Mouse (Mus musculus) neural tube, embryonic 13.5 days (tissue): ENCODE results near the gene Kank1. TPM values are rescaled to one million over a fixed set of nuclear protein-coding genes. Genes with fewer than 3 reads are reported as not detected.

Experiments used
- ATAC-seq: fragments of 200-750 bp; cut with Nextera tagmentation; 2 replicates; pipeline ENCODE4 v1.8.0; 2017; ENCODE audit warnings: low read depth, mild to moderate bottlenecking, moderate TSS enrichment, moderate library complexity
- H3K27ac ChIP-seq: fragments of 300-500 bp; sonication (generic); replicated peaks from 2 replicates; pipeline ENCODE4 v1.5.1; 2015; ENCODE audit warnings: moderate library complexity, mild to moderate bottlenecking, inconsistent platforms
- H3K27me3 ChIP-seq: fragments of 300-500 bp; sonication (generic); 2 replicates; pipeline ENCODE4 v1.6.1; 2015; ENCODE audit warnings: mild to moderate bottlenecking, inconsistent platforms
- H3K36me3 ChIP-seq: fragments of 300-500 bp; sonication (generic); 2 replicates; pipeline ENCODE4 v1.6.1; 2015; ENCODE audit warnings: mild to moderate bottlenecking, inconsistent platforms
- H3K4me1 ChIP-seq: fragments of 300-500 bp; sonication (generic); replicated peaks from 2 replicates; pipeline ENCODE4 v1.6.1; 2015; ENCODE audit warnings: inconsistent platforms
- H3K4me2 ChIP-seq: fragments of 300-500 bp; sonication (generic); 2 replicates; pipeline ENCODE4 v1.6.1; 2015; ENCODE audit warnings: inconsistent platforms, mild to moderate bottlenecking, moderate library complexity
- H3K4me3 ChIP-seq: fragments of 300-500 bp; sonication (generic); 2 replicates; pipeline ENCODE4 v1.5.1; 2015; ENCODE audit warnings: mild to moderate bottlenecking, inconsistent platforms
- H3K9ac ChIP-seq: fragments of 300-500 bp; sonication (generic); 2 replicates; pipeline ENCODE4 v1.6.1; 2015; ENCODE audit warnings: moderate library complexity, mild to moderate bottlenecking, inconsistent platforms
- H3K9me3 ChIP-seq: fragments of 300-500 bp; sonication (generic); 2 replicates; pipeline ENCODE4 v1.6.1; 2016; ENCODE audit warnings: inconsistent platforms
- WGBS: fragments of 180-500 bp; shearing (Covaris S2); methylation state at CpG from one replicate; pipeline ENCODE4 v1.1.7; 2015; 5-methylcytosine and 5-hydroxymethylcytosine counted together
- polyA plus RNA-seq: library from polyadenylated mRNA; unstranded; fragments of >200 nt; fragmentation: Nextera tagmentation; extraction: Ambion mirVana; gene quantifications from 2 replicates; pipeline ENCODE4 v1.2.1, GENCODE M21; 2015

The Kank1 gene
- polyA plus RNA-seq, 1 experiment from 2014 or later, result 10.3 TPM

DNA sequence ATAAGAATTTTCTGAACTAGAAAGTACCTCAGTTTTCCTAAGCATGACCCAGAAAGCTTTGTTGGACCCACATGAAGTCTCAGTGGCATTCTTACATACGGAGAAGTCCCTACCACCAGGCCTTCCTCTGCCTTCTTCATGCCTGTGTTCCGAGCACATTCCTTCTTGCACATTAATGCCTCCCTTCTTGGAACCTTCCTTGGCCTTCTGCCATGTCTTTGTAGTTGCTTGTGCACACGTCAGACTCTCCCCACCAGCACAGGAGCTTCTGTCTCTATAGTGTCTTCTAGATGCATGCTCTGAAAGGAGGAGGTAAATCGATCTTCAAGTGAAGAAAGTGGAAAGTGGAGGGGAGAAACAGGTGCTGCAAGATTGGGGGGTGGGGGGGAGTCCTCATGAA, 58.4 kb downstream of the Kank1 start:
- no peak overlapping the region for H3K4me3 ChIP-seq
- 68% methylated on average over 4 of the region's 4 CpGs for WGBS

DNA sequence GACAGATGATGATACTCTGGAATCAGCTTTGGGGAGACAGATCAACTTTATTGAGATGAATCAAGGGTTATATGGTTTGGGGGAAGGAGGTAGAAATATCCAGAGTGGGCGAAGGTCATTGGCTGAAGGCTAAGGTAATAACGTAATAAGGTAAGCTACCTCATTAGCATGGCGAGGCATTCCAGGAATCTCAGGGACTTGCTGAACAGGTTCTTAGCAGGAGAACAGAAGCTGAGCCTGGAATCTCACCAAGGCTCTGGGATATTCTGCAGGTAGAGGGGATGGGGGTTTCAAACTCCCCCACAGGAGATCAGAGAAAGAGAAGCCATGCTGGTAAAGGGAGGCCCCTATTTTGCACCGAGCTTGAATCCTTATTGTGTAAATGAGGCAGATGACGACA, 60.5 kb downstream of the Kank1 start:
- H3K36me3 ChIP-seq, result no peaks in the 10 kb centered on the region
- no peak overlapping the region for H3K9ac ChIP-seq
- WGBS, result 73% methylated on average over 5 of the region's 5 CpGs
- no peaks in the 10 kb centered on the region for H3K9me3 ChIP-seq
- H3K4me1 ChIP-seq, result no peaks in the 10 kb centered on the region
- no peak overlapping the region for H3K27ac ChIP-seq
- ATAC-seq, result no peak
- no peak overlapping the region for H3K4me2 ChIP-seq
- H3K27me3 ChIP-seq, result no peaks in the 10 kb centered on the region
- no peak overlapping the region for H3K4me3 ChIP-seq

More for the DNA sequence above, 58.4 kb downstream of the Kank1 start:
- Histone ChIP-seq H3K4me2 (no peak overlapping the region), H3K4me1 (no peaks in the 10 kb centered on the region), H3K36me3 (no peaks in the 10 kb centered on the region), H3K9ac (no peak overlapping the region), H3K27ac (no peak overlapping the region), H3K27me3 (no peaks in the 10 kb centered on the region), H3K9me3 (no peaks in the 10 kb centered on the region)
- no peak for ATAC-seq

DNA sequence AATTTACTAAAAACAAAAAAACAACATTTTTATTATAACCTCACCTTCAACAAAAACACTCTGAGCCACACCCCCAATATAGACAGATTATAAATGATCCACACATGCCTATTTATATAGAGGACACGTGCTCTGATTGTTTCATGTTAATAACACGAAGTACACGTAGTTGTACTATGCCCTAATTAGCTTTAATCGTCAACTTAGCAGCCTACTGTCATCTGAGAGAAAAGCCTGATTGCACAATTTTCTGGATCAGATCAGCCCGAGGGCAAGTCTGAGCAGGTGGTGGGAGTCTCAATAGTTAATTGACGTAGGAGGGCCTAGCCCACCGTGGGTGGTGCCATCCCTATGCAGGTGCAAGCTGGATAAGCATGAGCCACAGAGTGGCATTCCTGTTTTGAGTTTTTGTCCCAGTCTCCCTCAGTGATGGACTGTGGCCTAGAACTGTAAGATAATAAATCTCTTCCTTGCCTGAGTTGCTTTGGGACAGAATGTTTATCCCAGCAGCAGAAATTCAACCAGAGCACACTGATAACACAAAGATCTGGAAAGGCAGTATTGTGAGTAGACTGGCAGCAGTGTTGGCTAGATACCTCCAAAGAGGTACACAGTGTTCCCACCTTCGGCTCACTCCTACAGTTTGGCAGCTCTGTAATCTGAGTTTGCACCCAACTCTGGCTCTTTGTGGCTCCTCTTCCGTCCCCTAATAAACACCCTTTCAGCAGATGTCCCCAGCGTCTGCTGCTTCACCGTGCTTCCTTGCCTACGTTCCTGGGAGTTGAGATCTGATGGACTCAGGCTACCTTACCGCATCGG, 63.3 kb downstream of the Kank1 start:
- no peak for ATAC-seq
- no peaks in the 10 kb centered on the region for H3K27me3 ChIP-seq
- no peak overlapping the region for H3K9ac ChIP-seq
- H3K36me3 ChIP-seq, result no peaks in the 10 kb centered on the region
- no peaks in the 10 kb centered on the region for H3K4me1 ChIP-seq
- H3K9me3 ChIP-seq, result no peaks in the 10 kb centered on the region
- H3K4me2 ChIP-seq, result no peak overlapping the region
- no peak overlapping the region for H3K27ac ChIP-seq
- no peak overlapping the region for H3K4me3 ChIP-seq
- 81% methylated on average over 14 of the region's 14 CpGs for WGBS

DNA sequence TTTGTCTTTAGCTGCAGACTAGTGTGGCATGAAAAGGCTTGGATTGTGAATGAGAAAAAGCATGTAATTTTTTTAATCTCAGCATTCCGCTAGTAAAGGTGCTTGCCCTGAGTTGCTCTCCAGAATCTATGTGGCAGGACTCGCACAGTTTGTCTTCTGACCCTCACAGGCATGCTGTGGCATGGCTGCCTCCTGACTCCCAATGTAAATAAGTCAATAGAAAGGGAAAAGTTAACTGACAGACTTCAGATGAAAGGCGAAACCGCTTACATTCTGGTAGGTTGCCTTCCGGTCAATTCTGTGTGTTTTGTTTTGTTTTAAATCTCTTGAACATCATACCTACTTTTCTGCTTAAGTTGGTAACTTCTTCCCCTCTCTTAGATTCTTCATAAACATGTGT, 64.4 kb downstream of the Kank1 start:
- Histone ChIP-seq H3K4me1 (no peaks in the 10 kb centered on the region), H3K27ac (no peak overlapping the region), H3K9me3 (no peaks in the 10 kb centered on the region), H3K9ac (no peak overlapping the region), H3K36me3 (no peaks in the 10 kb centered on the region), H3K4me2 (no peak overlapping the region), H3K4me3 (no peak overlapping the region), H3K27me3 (no peaks in the 10 kb centered on the region)
- no peak for ATAC-seq
- WGBS, result 88% methylated on average over 5 of the region's 5 CpGs

DNA sequence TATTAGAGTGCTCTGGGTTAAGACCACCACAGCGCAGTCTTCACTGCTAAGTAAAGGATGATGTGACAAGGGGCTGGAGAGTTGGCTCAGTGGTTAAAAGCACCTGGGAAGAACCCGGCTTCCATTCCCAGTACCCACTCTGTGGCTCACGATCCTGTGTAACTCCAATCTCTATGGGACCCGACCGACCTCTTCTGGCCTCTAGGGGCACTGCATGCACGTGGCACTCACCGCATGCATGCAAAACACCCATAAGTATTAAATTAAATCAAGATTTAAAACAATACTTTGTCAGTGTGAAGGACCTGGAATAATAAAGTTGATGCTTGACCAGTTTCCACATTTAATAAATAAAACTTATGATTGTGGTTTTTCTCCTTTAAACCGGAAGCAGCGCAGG, 69.5 kb downstream of the Kank1 start:
- 69% methylated on average over 9 of the region's 9 CpGs for WGBS
- ATAC-seq, result no peak

DNA sequence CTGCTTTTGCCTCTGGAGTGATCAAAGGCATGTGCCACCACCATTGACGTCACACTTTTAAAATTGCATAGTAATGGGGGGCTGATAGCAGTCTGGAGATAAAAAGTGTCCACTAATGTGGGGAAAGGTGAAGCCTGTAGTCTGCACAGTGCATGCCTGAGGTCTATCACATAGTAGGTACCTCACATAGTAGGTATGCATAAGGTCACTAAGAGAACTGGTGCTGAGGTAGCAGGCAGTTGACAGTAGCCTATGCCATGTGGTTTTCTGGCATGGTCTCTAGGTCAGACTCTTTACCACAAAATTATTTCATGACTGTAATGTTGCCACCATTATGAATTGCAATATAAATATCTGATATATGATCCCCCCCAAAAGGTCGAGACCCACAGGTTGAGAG, 71.4 kb downstream of the Kank1 start:
- no peak overlapping the region for H3K27ac ChIP-seq
- H3K4me3 ChIP-seq, result no peak overlapping the region
- ATAC-seq, result no peak
- WGBS, result 45% methylated on average over 2 of the region's 2 CpGs
- no peaks in the 10 kb centered on the region for H3K9me3 ChIP-seq
- no peak overlapping the region for H3K9ac ChIP-seq
- no peak overlapping the region for H3K4me2 ChIP-seq
- no peaks in the 10 kb centered on the region for H3K36me3 ChIP-seq
- H3K27me3 ChIP-seq, result no peaks in the 10 kb centered on the region
- peaks cover 18% of the 10 kb centered on the region for H3K4me1 ChIP-seq

More for the DNA sequence above, 69.5 kb downstream of the Kank1 start:
- H3K27ac ChIP-seq, result no peak overlapping the region
- H3K27me3 ChIP-seq, result no peaks in the 10 kb centered on the region
- no peak overlapping the region for H3K4me2 ChIP-seq
- no peaks in the 10 kb centered on the region for H3K36me3 ChIP-seq
- peaks cover 9% of the 10 kb centered on the region; the same call in 1 of the 2 replicates for H3K4me1 ChIP-seq
- H3K4me3 ChIP-seq, result no peak overlapping the region
- no peaks in the 10 kb centered on the region for H3K9me3 ChIP-seq
- no peak overlapping the region for H3K9ac ChIP-seq

DNA sequence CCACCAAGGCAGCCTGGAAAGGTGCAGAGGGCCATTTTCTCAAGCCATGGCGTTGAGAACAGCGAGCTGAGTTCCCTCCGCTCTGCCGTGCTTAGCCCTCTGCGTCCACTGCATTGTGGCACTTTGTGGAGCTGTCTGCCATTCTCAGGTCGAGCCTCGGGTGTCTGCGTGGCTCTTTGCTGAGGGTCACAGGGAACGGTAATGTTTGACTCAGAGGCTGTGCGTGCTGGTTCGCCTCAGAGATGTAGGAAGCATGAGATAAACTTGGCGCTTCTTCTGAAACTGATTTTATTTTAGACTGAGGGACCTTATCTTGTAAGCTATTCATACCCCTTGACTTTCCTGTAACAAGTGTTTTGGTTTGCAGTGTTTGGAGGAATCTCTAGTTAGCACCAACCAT, 72.0 kb downstream of the Kank1 start:
- no peak overlapping the region for H3K4me3 ChIP-seq
- no peak overlapping the region for H3K9ac ChIP-seq
- H3K4me2 ChIP-seq, result no peak overlapping the region
- H3K4me1 ChIP-seq, result peaks cover 18% of the 10 kb centered on the region
- ATAC-seq, result no peak
- H3K9me3 ChIP-seq, result no peaks in the 10 kb centered on the region
- H3K27me3 ChIP-seq, result no peaks in the 10 kb centered on the region
- WGBS, result 36% methylated on average over 12 of the region's 12 CpGs
- no peak overlapping the region for H3K27ac ChIP-seq
- no peaks in the 10 kb centered on the region for H3K36me3 ChIP-seq

DNA sequence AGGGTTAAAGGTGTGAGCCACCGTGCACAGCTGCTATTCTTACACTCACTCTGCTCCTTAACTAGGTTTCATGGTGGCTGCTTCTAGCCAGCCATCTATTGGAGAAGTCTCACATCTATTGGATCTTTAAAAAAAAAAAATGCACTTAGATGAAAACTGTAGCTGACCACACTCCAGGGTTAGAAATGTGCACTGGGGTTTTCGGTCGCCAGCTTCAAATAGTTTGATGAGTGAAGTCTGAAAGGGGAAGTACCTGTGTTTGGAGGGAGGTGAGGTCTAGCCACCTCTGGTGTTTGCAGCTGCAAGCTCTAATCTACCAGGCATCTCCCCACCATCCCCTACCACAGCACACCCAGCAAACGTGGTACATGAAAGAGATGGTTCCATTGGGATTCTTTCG, 74.2 kb downstream of the Kank1 start:
- no peak overlapping the region for H3K27ac ChIP-seq
- no peaks in the 10 kb centered on the region for H3K9me3 ChIP-seq
- no peak overlapping the region for H3K4me3 ChIP-seq
- no peak overlapping the region for H3K4me2 ChIP-seq
- H3K27me3 ChIP-seq, result no peaks in the 10 kb centered on the region
- no peak overlapping the region for H3K9ac ChIP-seq
- ATAC-seq, result no peak
- 83% methylated on average over 5 of the region's 5 CpGs for WGBS
- no peaks in the 10 kb centered on the region for H3K36me3 ChIP-seq
- peaks cover 24% of the 10 kb centered on the region for H3K4me1 ChIP-seq

DNA sequence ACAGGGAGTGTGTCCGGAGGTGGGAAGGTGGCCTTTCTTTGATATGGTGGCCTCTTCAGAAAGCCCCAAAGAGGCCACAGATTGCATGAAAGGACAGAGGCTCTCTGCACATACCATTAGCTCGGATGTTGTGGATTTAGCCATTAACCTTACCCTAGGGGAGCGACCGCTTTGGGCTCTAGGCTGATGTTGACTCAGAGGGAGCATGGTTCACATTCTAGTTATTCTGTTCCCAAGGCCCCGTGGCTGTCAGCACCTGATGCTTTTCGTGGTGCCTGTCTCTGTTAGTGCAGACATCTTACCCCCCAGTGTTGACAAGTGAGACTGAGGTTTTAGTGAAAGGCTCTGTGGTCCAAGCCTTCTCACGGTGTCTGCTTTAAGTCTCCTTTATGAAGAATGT, 74.9 kb downstream of the Kank1 start:
- WGBS, result 62% methylated on average over 7 of the region's 7 CpGs
- Histone ChIP-seq H3K27me3 (no peaks in the 10 kb centered on the region), H3K4me2 (no peak overlapping the region), H3K9ac (no peak overlapping the region), H3K4me3 (no peak overlapping the region), H3K36me3 (no peaks in the 10 kb centered on the region), H3K4me1 (peaks cover 24% of the 10 kb centered on the region), H3K9me3 (no peaks in the 10 kb centered on the region), H3K27ac (no peak overlapping the region)
- no peak for ATAC-seq

DNA sequence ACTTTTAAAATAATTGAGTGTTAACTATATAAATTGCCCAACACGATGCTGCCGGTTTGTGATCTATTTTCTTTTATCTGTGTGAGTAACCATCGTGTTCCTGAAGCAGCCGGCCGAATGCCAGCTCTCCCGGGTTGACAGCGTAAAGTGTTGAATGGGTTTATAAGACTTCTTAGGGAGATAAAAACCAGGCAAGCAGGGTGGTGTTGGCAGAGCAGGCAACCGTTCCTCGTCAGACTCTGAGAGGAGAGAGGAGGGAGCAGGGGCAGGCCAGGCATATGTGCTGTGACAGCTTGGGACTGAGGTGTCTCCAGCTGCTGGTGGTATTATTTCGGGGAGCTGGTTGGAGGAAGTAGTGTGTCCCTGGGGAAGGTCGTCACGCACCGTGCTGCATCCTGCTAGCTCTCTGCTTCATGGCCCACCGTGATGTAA, 78.7 kb downstream of the Kank1 start:
- H3K4me2 ChIP-seq, result no peak overlapping the region
- H3K9ac ChIP-seq, result no peak overlapping the region
- no peak for ATAC-seq
- H3K36me3 ChIP-seq, result no peaks in the 10 kb centered on the region
- 66% methylated on average over 14 of the region's 14 CpGs for WGBS
- peaks cover 20% of the 10 kb centered on the region for H3K4me1 ChIP-seq
- H3K9me3 ChIP-seq, result no peaks in the 10 kb centered on the region
- 0 out of 2 replicates have a peak overlapping the region, but pooled peaks have one; percentile 23 for H3K27ac ChIP-seq
- H3K4me3 ChIP-seq, result no peak overlapping the region
- H3K27me3 ChIP-seq, result no peaks in the 10 kb centered on the region

DNA sequence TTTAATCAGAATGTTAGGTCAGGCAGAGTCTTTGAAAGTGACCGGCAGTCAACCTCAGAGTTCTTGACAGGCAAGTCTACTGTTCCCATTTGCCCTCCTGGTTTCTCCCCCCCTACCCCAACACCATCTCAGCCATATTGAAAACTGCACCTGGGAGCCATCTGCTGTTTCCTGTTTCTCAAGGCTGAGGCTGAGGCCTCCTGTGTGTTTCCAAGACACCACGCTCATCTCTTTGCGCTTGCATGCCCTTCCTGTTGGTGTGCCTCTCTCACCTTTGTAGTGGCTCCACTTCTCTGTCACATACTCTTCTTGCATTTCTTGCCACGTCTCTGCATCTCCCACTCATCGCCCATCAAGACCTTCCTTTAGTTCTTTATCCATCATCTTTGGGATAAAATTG, 79.2 kb downstream of the Kank1 start:
- Histone ChIP-seq H3K4me3 (no peak overlapping the region), H3K36me3 (no peaks in the 10 kb centered on the region), H3K9me3 (no peaks in the 10 kb centered on the region), H3K4me2 (no peak overlapping the region), H3K27me3 (no peaks in the 10 kb centered on the region), H3K27ac (0 out of 2 replicates have a peak overlapping the region, but pooled peaks have one; percentile 23), H3K9ac (no peak overlapping the region), H3K4me1 (peaks cover 20% of the 10 kb centered on the region)
- ATAC-seq, result no peak
- WGBS, result 91% methylated on average over 5 of the region's 5 CpGs

DNA sequence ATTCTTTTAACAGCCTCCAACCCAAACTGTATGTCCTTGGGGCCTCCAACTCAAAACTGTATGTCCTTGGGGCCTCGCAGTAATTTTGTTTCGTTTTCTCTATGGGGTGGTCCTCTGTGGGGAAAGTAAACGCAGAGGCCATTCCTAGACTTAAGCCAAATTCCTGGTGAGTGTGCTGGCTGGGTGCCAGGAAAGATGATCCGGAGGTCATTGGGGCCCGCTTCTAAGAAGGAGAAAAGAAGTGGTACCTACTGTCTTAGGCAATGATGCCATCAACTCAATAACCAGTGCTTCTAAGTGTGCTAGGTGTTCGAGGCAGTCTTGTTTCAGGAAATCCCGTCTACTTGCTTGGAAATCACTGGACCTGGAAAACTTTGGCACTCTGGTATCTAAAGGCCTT, 87.5 kb downstream of the Kank1 start:
- 77% methylated on average over 7 of the region's 7 CpGs for WGBS
- Histone ChIP-seq H3K9me3 (no peaks in the 10 kb centered on the region), H3K27me3 (no peaks in the 10 kb centered on the region), H3K36me3 (no peaks in the 10 kb centered on the region), H3K4me2 (no peak overlapping the region), H3K27ac (no peak overlapping the region; the same call in 1 of the 2 replicates), H3K9ac (no peak overlapping the region), H3K4me3 (no peak overlapping the region), H3K4me1 (peaks cover 10% of the 10 kb centered on the region; the same call in 1 of the 2 replicates)
- no peak for ATAC-seq
